Mouse (Mus musculus): ENCODE measurements at regions not wholly inside any gene's neighbourhood (a gene's known extent, or its start where the extent isn't known, plus 50 kb on each side); places are given as distances from the start of the nearest gene placed in this dataset.

- TF ChIP-seq CTCF (IDR thresholded peaks at IDR 0.05; ENCODE audit: low read depth), result no peak
- 53% methylated on average over 2 of the region's 2 CpGs for WGBS
- H3K36me3 ChIP-seq (ENCODE audit: control insufficient read depth, insufficient read depth), result no peaks in the 10 kb centered on the region
- H3K27me3 ChIP-seq (replicated peaks; ENCODE audit: control insufficient read depth, insufficient read depth, low read length), result no peaks in the 10 kb centered on the region
- no peak overlapping the region for H3K9ac ChIP-seq (ENCODE audit: low read depth, low read length)
- no peak for ATAC-seq
- no peak overlapping the region for H3K4me2 ChIP-seq (replicated peaks; ENCODE audit: low read depth)
- no peak overlapping the region for H3K27ac ChIP-seq (ENCODE audit: low read depth, low read length)
- no peak overlapping the region for H3K4me3 ChIP-seq (ENCODE audit: low read depth, low read length)
- H3K9me3 ChIP-seq (ENCODE audit: control insufficient read depth), result no peaks in the 10 kb centered on the region
- H3K4me1 ChIP-seq (replicated peaks; ENCODE audit: control insufficient read depth, insufficient read depth, low read length), result 0 out of 2 replicates have a peak, but pooled peaks cover 3% of the 10 kb centered on the region
Measured at GRCm38 (mm10) chr11:21422281-21422878, 51.4 kb upstream of the Ugp2 start.
